Mouse (Mus musculus): Measurements from ENCODE around the gene Gm4894.

Gene Gm4894

GRCm38 (mm10) chr9:49250231-49250630 is at the start of gene Gm4894:
Gene Gm4894, plus strand, starts transcription at chr9:49250531.
- no peak for DNase-seq

- no peak for DNase-seq
Observed at GRCm38 (mm10) chr9:49206331-49206730, 44.0 kb upstream of the Gm4894 start.

GRCm38 (mm10) chr9:49211493-49211892 is 38.8 kb upstream of the Gm4894 start:
- no peak for DNase-seq

- no peak for DNase-seq
Observed at GRCm38 (mm10) chr9:49214734-49215133, 35.6 kb upstream of the Gm4894 start.

- no peak for DNase-seq
Observed at GRCm38 (mm10) chr9:49217626-49218607, 32.4 kb upstream of the Gm4894 start.

- no peak for DNase-seq
Observed at GRCm38 (mm10) chr9:49224488-49224887, 25.8 kb upstream of the Gm4894 start.

GRCm38 (mm10) chr9:49227442-49227841 is 22.9 kb upstream of the Gm4894 start:
- no peak for DNase-seq

- DNase-seq = no peak
Observed at GRCm38 (mm10) chr9:49229054-49229453, 21.3 kb upstream of the Gm4894 start.

- peak; percentile 42 to 55 for DNase-seq
Observed at GRCm38 (mm10) chr9:49246839-49247238, 3.5 kb upstream of the Gm4894 start.

GRCm38 (mm10) chr9:49268949-49269348 is 18.6 kb downstream of the Gm4894 start:
- no peak for DNase-seq

GRCm38 (mm10) chr9:49273566-49273965 is 23.2 kb downstream of the Gm4894 start:
- no peak for DNase-seq

- DNase-seq = peak; percentile 3 to 4
Observed at GRCm38 (mm10) chr9:49275976-49276375, 25.6 kb downstream of the Gm4894 start.

GRCm38 (mm10) chr9:49276542-49277334 is 26.4 kb downstream of the Gm4894 start:
- DNase-seq = no peak

- DNase-seq = no peak
Observed at GRCm38 (mm10) chr9:49295101-49295500, 44.8 kb downstream of the Gm4894 start.

GRCm38 (mm10) chr9:49307576-49307975 is 57.2 kb downstream of the Gm4894 start:
- DNase-seq = no peak

- DNase-seq = no peak
Observed at GRCm38 (mm10) chr9:49310821-49311220, 60.5 kb downstream of the Gm4894 start.

- DNase-seq = no peak
Observed at GRCm38 (mm10) chr9:49318638-49319037, 68.3 kb downstream of the Gm4894 start.

Measured in lung, adult 18-20 months (tissue).